Mouse (Mus musculus) liver, adult 10 weeks (tissue): ENCODE results near the gene D030056L22Rik. TPM values are rescaled to one million over a fixed set of nuclear protein-coding genes. Genes with fewer than 3 reads are reported as not detected.

Experiments used
- polyA plus RNA-seq: library from polyadenylated mRNA; stranded (reverse); fragments of 350-450 nt; fragmentation: Illumina TruSeq; extraction: RNeasy Lipid Tissue Mini Kit (QIAGEN cat#74804); gene quantifications from one replicate; pipeline ENCODE4 v1.2.3, GENCODE M21; 2014; ENCODE audit warnings: low read depth, low replicate concordance

The D030056L22Rik gene
- polyA plus RNA-seq: 17.6 TPM

GRCm38 (mm10) chr19:18712866-18713300, at the start of gene D030056L22Rik:
D030056L22Rik (plus strand) TSS chr19:18713193.

GRCm38 (mm10) chr19:18670608-18671007, 42.4 kb upstream of the D030056L22Rik start, which contains the start of gene Carnmt1:
Carnmt1 (plus strand) TSS chr19:18670764.

GRCm38 (mm10) chr19:18749598-18750339, 36.8 kb downstream of the D030056L22Rik start, which contains the start of gene Trpm6:
Trpm6 (plus strand) TSS chr19:18749983.

Other genes starting within 250 kb of the D030056L22Rik start
- gene Ostf1, start 81.4 kb upstream of the D030056L22Rik start, polyA plus RNA-seq: 34.2 TPM
- 31.8 TPM for gene Nmrk1, start 81.2 kb upstream of the D030056L22Rik start, polyA plus RNA-seq
- gene Carnmt1, start 42.4 kb upstream of the D030056L22Rik start, polyA plus RNA-seq: 45.5 TPM
- 0.77 TPM for gene Trpm6, start 36.8 kb downstream of the D030056L22Rik start, polyA plus RNA-seq